Mouse (Mus musculus) heart, embryonic 15.5 days (tissue): ENCODE measurements at regions not wholly inside any gene's neighbourhood (a gene's known extent, or its start where the extent isn't known, plus 50 kb on each side); places are given as distances from the start of the nearest gene placed in this dataset.

Experiments
- ATAC-seq: fragments of 200-750 bp; cut with Nextera tagmentation; replicated peaks from 2 replicates; pipeline ENCODE4 v1.8.0; 2017; ENCODE audit warnings: low read depth, moderate TSS enrichment; ENCODE audit not compliant: insufficient number of reproducible peaks, insufficient read depth, low FRiP score
- H3K27ac ChIP-seq: fragments of 300-500 bp; sonication (generic); 2 replicates; pipeline ENCODE4 v1.5.1; 2015; ENCODE audit warnings: mild to moderate bottlenecking, inconsistent platforms
- H3K27me3 ChIP-seq: fragments of 300-500 bp; sonication (generic); 2 replicates; pipeline ENCODE4 v1.6.1; 2015; ENCODE audit warnings: inconsistent platforms
- H3K36me3 ChIP-seq: fragments of 300-500 bp; sonication (generic); 2 replicates; pipeline ENCODE4 v1.6.1; 2015; ENCODE audit warnings: mild to moderate bottlenecking, inconsistent platforms
- H3K4me1 ChIP-seq: fragments of 300-500 bp; sonication (generic); replicated peaks from 2 replicates; pipeline ENCODE4 v1.6.1; 2015; ENCODE audit warnings: inconsistent platforms
- H3K4me2 ChIP-seq: fragments of 300-500 bp; sonication (generic); 2 replicates; pipeline ENCODE4 v1.6.1; 2015; ENCODE audit warnings: inconsistent platforms, mild to moderate bottlenecking, moderate library complexity
- H3K4me3 ChIP-seq: fragments of 300-500 bp; sonication (generic); 2 replicates; pipeline ENCODE4 v1.5.1; 2015; ENCODE audit warnings: mild to moderate bottlenecking, inconsistent platforms
- H3K9ac ChIP-seq: fragments of 300-500 bp; sonication (generic); 2 replicates; pipeline ENCODE4 v1.6.1; 2015; ENCODE audit warnings: mild to moderate bottlenecking, inconsistent platforms
- H3K9me3 ChIP-seq: fragments of 300-500 bp; sonication (generic); replicated peaks from 2 replicates; pipeline ENCODE4 v1.6.1; 2016; ENCODE audit warnings: inconsistent platforms
- WGBS: fragments of 180-500 bp; shearing (Covaris S2); methylation state at CpG from one replicate; pipeline ENCODE4 v1.1.7; 2015; ENCODE audit warnings: mixed read lengths; 5-methylcytosine and 5-hydroxymethylcytosine counted together

- Histone ChIP-seq H3K4me1 (peaks cover 4% of the 10 kb centered on the region; the same call in 1 of the 2 replicates), H3K9me3 (no peaks in the 10 kb centered on the region), H3K36me3 (no peaks in the 10 kb centered on the region), H3K27ac (no peak overlapping the region), H3K9ac (no peak overlapping the region), H3K4me3 (no peak overlapping the region), H3K4me2 (no peak overlapping the region), H3K27me3 (no peaks in the 10 kb centered on the region)
- WGBS = 24% methylated on average over 2 of the region's 2 CpGs
- no peak for ATAC-seq
These were observed 202.5 kb upstream of the Gnpda2 start for GRCm38 (mm10) chr5:69794641-69795040.

- Histone ChIP-seq H3K4me3 (no peak overlapping the region), H3K9me3 (no peaks in the 10 kb centered on the region), H3K9ac (no peak overlapping the region), H3K27me3 (no peaks in the 10 kb centered on the region), H3K4me1 (no peaks in the 10 kb centered on the region), H3K4me2 (no peak overlapping the region), H3K36me3 (no peaks in the 10 kb centered on the region), H3K27ac (no peak overlapping the region)
- 79% methylated on average over 3 of the region's 3 CpGs for WGBS
- ATAC-seq = no peak
These were observed 164.8 kb upstream of the Gnpda2 start for GRCm38 (mm10) chr5:69756769-69757485.

GRCm38 (mm10) chr5:69756360-69756759 is 164.2 kb upstream of the Gnpda2 start:
- Histone ChIP-seq H3K27me3 (no peaks in the 10 kb centered on the region), H3K36me3 (no peaks in the 10 kb centered on the region), H3K4me2 (no peak overlapping the region), H3K9ac (no peak overlapping the region), H3K4me3 (no peak overlapping the region), H3K9me3 (no peaks in the 10 kb centered on the region), H3K4me1 (no peaks in the 10 kb centered on the region), H3K27ac (no peak overlapping the region)
- WGBS = 78% methylated on average over 1 of the region's 1 CpGs
- no peak for ATAC-seq

- Histone ChIP-seq H3K27me3 (no peaks in the 10 kb centered on the region), H3K4me3 (no peak overlapping the region), H3K9me3 (no peaks in the 10 kb centered on the region), H3K4me2 (no peak overlapping the region), H3K4me1 (no peaks in the 10 kb centered on the region), H3K36me3 (no peaks in the 10 kb centered on the region), H3K27ac (no peak overlapping the region), H3K9ac (no peak overlapping the region)
- WGBS = 83% methylated on average over 1 of the region's 1 CpGs
- no peak for ATAC-seq
These were observed 148.4 kb upstream of the Gnpda2 start for GRCm38 (mm10) chr5:69740511-69740910.

GRCm38 (mm10) chr5:69721351-69722006 is 129.3 kb upstream of the Gnpda2 start:
- H3K4me3 ChIP-seq = no peak overlapping the region
- H3K9ac ChIP-seq = no peak overlapping the region
- ATAC-seq = no peak; the same call in 1 of the 2 replicates
- H3K27ac ChIP-seq = peak overlapping the region; percentile 58
- H3K4me2 ChIP-seq = no peak overlapping the region
- peaks cover 5% of the 10 kb centered on the region; the same call in 1 of the 2 replicates for H3K4me1 ChIP-seq
- no peaks in the 10 kb centered on the region for H3K9me3 ChIP-seq
- no peaks in the 10 kb centered on the region for H3K27me3 ChIP-seq
- 31% methylated on average over 5 of the region's 5 CpGs for WGBS
- no peaks in the 10 kb centered on the region for H3K36me3 ChIP-seq

GRCm38 (mm10) chr5:69716087-69716486 is 123.9 kb upstream of the Gnpda2 start:
- H3K36me3 ChIP-seq = no peaks in the 10 kb centered on the region
- no peak overlapping the region for H3K4me2 ChIP-seq
- no peaks in the 10 kb centered on the region for H3K4me1 ChIP-seq
- 50% methylated on average over 2 of the region's 2 CpGs for WGBS
- no peak overlapping the region for H3K4me3 ChIP-seq
- no peak for ATAC-seq
- no peaks in the 10 kb centered on the region for H3K27me3 ChIP-seq
- H3K27ac ChIP-seq = no peak overlapping the region
- H3K9me3 ChIP-seq = no peaks in the 10 kb centered on the region
- H3K9ac ChIP-seq = no peak overlapping the region

- no peak overlapping the region for H3K4me2 ChIP-seq
- H3K9me3 ChIP-seq = no peaks in the 10 kb centered on the region
- no peak for ATAC-seq
- no peaks in the 10 kb centered on the region for H3K36me3 ChIP-seq
- H3K4me3 ChIP-seq = no peak overlapping the region
- H3K27me3 ChIP-seq = no peaks in the 10 kb centered on the region
- H3K27ac ChIP-seq = no peak overlapping the region
- no peaks in the 10 kb centered on the region for H3K4me1 ChIP-seq
- no peak overlapping the region for H3K9ac ChIP-seq
- 40% methylated on average over 2 of the region's 2 CpGs for WGBS
These were observed 115.0 kb upstream of the Gnpda2 start for GRCm38 (mm10) chr5:69707099-69707498.

GRCm38 (mm10) chr5:69705168-69705532 is 113.0 kb upstream of the Gnpda2 start:
- Histone ChIP-seq H3K9ac (no peak overlapping the region), H3K36me3 (no peaks in the 10 kb centered on the region), H3K27me3 (no peaks in the 10 kb centered on the region), H3K4me3 (no peak overlapping the region), H3K27ac (no peak overlapping the region), H3K9me3 (no peaks in the 10 kb centered on the region), H3K4me1 (no peaks in the 10 kb centered on the region), H3K4me2 (no peak overlapping the region)
- WGBS = 75% methylated on average over 4 of the region's 4 CpGs
- ATAC-seq = no peak

- no peaks in the 10 kb centered on the region for H3K27me3 ChIP-seq
- 49% methylated on average over 2 of the region's 2 CpGs for WGBS
- ATAC-seq = no peak
These were observed 112.4 kb upstream of the Gnpda2 start for GRCm38 (mm10) chr5:69704261-69705167.

GRCm38 (mm10) chr5:69678770-69679169 is 86.6 kb upstream of the Gnpda2 start:
- 73% methylated on average over 3 of the region's 3 CpGs for WGBS
- no peak overlapping the region for H3K4me2 ChIP-seq
- H3K27me3 ChIP-seq = no peaks in the 10 kb centered on the region
- H3K4me1 ChIP-seq = no peaks in the 10 kb centered on the region
- ATAC-seq = no peak
- H3K4me3 ChIP-seq = no peak overlapping the region
- no peak overlapping the region for H3K9ac ChIP-seq
- H3K9me3 ChIP-seq = no peaks in the 10 kb centered on the region
- no peak overlapping the region for H3K27ac ChIP-seq
- H3K36me3 ChIP-seq = no peaks in the 10 kb centered on the region

More at GRCm38 (mm10) chr5:69704261-69705167, 112.4 kb upstream of the Gnpda2 start:
- Histone ChIP-seq H3K9me3 (no peaks in the 10 kb centered on the region), H3K4me3 (no peak overlapping the region), H3K4me1 (no peaks in the 10 kb centered on the region), H3K27ac (no peak overlapping the region), H3K4me2 (no peak overlapping the region), H3K36me3 (no peaks in the 10 kb centered on the region), H3K9ac (no peak overlapping the region)

GRCm38 (mm10) chr5:69678268-69678667 is 86.1 kb upstream of the Gnpda2 start:
- no peak for ATAC-seq
- Histone ChIP-seq H3K4me2 (no peak overlapping the region), H3K9me3 (no peaks in the 10 kb centered on the region), H3K9ac (no peak overlapping the region), H3K4me3 (no peak overlapping the region), H3K27me3 (no peaks in the 10 kb centered on the region), H3K36me3 (no peaks in the 10 kb centered on the region), H3K4me1 (no peaks in the 10 kb centered on the region), H3K27ac (no peak overlapping the region)
- WGBS = 59% methylated on average over 3 of the region's 3 CpGs
